Mouse (Mus musculus) E14TG2a.4 (cell line): Measurements from ENCODE around the gene Araf.

Experiments
- CTCF ChIP-seq: conservative IDR thresholded peaks from 2 replicates; pipeline ENCODE4 v1.5.1; 2014; ENCODE audit warnings: low read length
- NANOG ChIP-seq: IDR thresholded peaks from 2 replicates; pipeline ENCODE4 v1.6.1; 2014; ENCODE audit warnings: borderline replicate concordance, low read length, mixed read lengths

DNA sequence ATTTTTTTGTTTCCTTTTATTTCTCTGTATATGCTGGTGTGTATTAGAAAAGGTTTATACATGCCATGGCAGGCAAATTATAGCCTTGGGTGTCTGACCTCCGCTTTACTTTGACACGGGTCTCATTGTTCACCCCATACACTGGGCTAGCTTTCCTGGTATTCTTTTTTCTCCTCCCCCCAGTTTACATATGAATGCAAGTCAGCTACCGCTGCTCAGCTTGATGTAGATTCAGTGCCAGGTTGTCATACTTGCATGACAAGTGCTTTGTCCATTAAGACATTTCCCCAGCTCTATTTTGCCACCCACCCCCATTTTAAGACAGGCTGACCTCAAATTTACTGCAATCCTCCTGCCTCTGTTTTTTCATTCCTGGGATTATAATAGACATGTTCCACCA lies 77.6 kb downstream of the Araf start:
- TF ChIP-seq NANOG (no peak; the same call in 1 of the 2 replicates), CTCF (no peak)
